Comparison of ENCODE assay signal across 8 mouse cellular contexts in the genomic region with DNA sequence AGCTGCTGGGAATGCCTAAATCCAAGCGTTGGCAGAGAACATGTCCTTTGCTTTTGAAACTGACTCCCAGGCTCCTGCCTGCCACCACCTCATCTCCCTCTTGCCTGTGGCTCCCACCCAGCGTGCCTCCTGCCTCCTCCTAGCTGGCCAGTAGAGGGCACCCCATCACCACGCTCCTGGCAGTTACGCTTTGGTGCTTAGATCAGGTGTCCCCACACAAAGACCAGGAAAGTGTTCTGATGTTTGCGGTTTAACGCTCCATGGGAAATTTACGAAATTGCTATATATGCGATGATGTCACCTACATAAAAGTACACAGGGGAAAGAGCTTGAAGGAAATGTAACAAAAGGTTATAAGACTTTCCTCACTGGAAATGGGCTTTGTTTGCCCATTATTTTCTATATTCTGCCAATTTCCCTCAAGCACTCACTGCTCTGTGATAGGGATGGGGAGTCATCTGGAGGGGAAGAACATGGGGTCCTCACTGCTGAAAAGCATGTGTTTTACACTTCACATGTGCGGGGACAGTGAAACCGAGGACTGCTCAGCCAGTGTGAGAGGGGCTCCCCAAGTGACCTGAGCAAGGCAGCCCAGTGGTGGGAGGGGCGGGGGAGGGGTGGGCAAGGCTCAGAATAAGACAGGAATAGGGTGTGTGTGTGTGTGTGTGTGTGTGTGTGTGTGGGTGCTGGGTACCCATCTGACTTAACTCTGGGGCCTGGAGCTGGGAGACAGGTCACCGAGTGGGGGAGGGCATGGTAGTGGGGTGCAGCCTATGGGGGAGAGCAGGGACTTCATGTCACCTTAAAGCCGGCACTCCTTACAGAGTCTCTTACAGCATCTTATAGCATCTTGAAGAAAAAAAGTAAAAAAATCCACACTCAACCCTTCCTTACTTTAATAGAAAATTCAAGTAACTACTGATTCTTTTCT.
DNase-seq lines count a peak whose midpoint lies in the region; ATAC-seq lines count a peak whose summit lies in the region.

No protein-coding gene starts in this region.

- H3K9me3 ChIP-seq in embryonic facial prominence, embryonic 14.5 days (ENCODE audit: control insufficient read depth, low read length): no peaks in the 10 kb centered on the region
- no peaks in the 10 kb centered on the region for H3K9me3 ChIP-seq in heart, embryonic 10.5 days
- H3K9me3 ChIP-seq in kidney, embryonic 16.5 days (ENCODE audit: low read length): no peaks in the 10 kb centered on the region

- no peak overlapping the region for H3K9ac ChIP-seq in embryonic facial prominence, embryonic 14.5 days (ENCODE audit: low read depth, low read length)
- no peak overlapping the region for H3K9ac ChIP-seq in kidney, embryonic 16.5 days (replicated peaks; ENCODE audit: low read length)

- ATAC-seq in embryonic facial prominence, embryonic 14.5 days (ENCODE audit: low read depth): peak; percentile 73
- peak; percentile 69; the same call in 1 of the 2 replicates for ATAC-seq in kidney, embryonic 16.5 days (ENCODE audit: low FRiP score, low TSS enrichment)
- peak; percentile 75; the same call in 1 of the 2 replicates for ATAC-seq in monocyte, adult 5-6 weeks (replicated peaks; ENCODE audit: insufficient number of reproducible peaks, low FRiP score, low TSS enrichment, poor library complexity, severe bottlenecking)

- 0 out of 2 replicates have a peak overlapping the region, but pooled peaks have one; percentile 42 for H3K27ac ChIP-seq in embryonic facial prominence, embryonic 14.5 days (replicated peaks; ENCODE audit: low read depth, low read length)
- H3K27ac ChIP-seq in heart, embryonic 10.5 days: peak overlapping the region; percentile 22; the same call in 1 of the 2 replicates
- H3K27ac ChIP-seq in kidney, embryonic 16.5 days (ENCODE audit: low read length): no peak overlapping the region

- H3K4me1 ChIP-seq in embryonic facial prominence, embryonic 14.5 days (ENCODE audit: control insufficient read depth, insufficient read depth, low read length): no peaks in the 10 kb centered on the region
- peaks cover 24% of the 10 kb centered on the region for H3K4me1 ChIP-seq in heart, embryonic 10.5 days
- peaks cover 4% of the 10 kb centered on the region; the same call in 1 of the 2 replicates for H3K4me1 ChIP-seq in kidney, embryonic 16.5 days (ENCODE audit: insufficient read depth, low read length)

- 22% methylated on average over 12 of the region's 13 CpGs for WGBS in embryonic facial prominence, embryonic 14.5 days
- WGBS in heart, embryonic 10.5 days: 30% methylated on average over 13 of the region's 13 CpGs
- 28% methylated on average over 13 of the region's 13 CpGs for WGBS in kidney, embryonic 16.5 days

- no peak overlapping the region for H3K4me2 ChIP-seq in embryonic facial prominence, embryonic 14.5 days (ENCODE audit: low read depth, low read length)
- H3K4me2 ChIP-seq in kidney, embryonic 16.5 days (replicated peaks; ENCODE audit: low read depth, low read length): no peak overlapping the region

- H3K4me3 ChIP-seq in embryonic facial prominence, embryonic 14.5 days (ENCODE audit: low read depth, low read length): no peak overlapping the region
- no peak overlapping the region for H3K4me3 ChIP-seq in heart, embryonic 10.5 days
- H3K4me3 ChIP-seq in kidney, embryonic 16.5 days (ENCODE audit: low read length): no peak overlapping the region

- H3K27me3 ChIP-seq in embryonic facial prominence, embryonic 14.5 days (replicated peaks; ENCODE audit: control insufficient read depth, insufficient read depth, low read length): no peaks in the 10 kb centered on the region
- peaks cover 34% of the 10 kb centered on the region; the same call in 1 of the 2 replicates for H3K27me3 ChIP-seq in heart, embryonic 10.5 days (ENCODE audit: insufficient read depth, poor library complexity, severe bottlenecking)
- no peaks in the 10 kb centered on the region for H3K27me3 ChIP-seq in kidney, embryonic 16.5 days (ENCODE audit: insufficient read depth, low read length)

- H3K36me3 ChIP-seq in embryonic facial prominence, embryonic 14.5 days (ENCODE audit: control insufficient read depth, insufficient read depth, low read length): peaks cover 64% of the 10 kb centered on the region
- H3K36me3 ChIP-seq in heart, embryonic 10.5 days: peaks cover 45% of the 10 kb centered on the region
- H3K36me3 ChIP-seq in kidney, embryonic 16.5 days (ENCODE audit: insufficient read depth, low read length): peaks cover 46% of the 10 kb centered on the region; the same call in 1 of the 2 replicates

- peak; percentile 86 to 87 for DNase-seq in B cell, adult 2 months
- peak; percentile 69 to 70 for DNase-seq in adrenal gland, postnatal 4 days (ENCODE audit: low spot score in 2 of 2)
- peak; percentile 89 for DNase-seq in embryonic facial prominence, embryonic 14.5 days (ENCODE audit: low spot score)
- DNase-seq in heart, embryonic 10.5 days (ENCODE audit: low spot score): peak; percentile 93
- peak; percentile 88 for DNase-seq in liver
- DNase-seq in spleen, postnatal 36 days (ENCODE audit: low spot score in 2 of 2): peak; percentile 74 to 77
